Mouse (Mus musculus) intestine, embryonic 16.5 days (tissue): ENCODE measurements around the gene Lrrfip2. TPM values are rescaled to one million over a fixed set of nuclear protein-coding genes. Genes with fewer than 3 reads are reported as not detected.

Experiments used
- ATAC-seq: fragments of 200-750 bp; cut with Nextera tagmentation; 2 replicates; pipeline ENCODE4 v1.8.0; 2017; ENCODE audit warnings: moderate TSS enrichment, moderate library complexity
- H3K27ac ChIP-seq: fragments of 300-500 bp; sonication (generic); 2 replicates; pipeline ENCODE4 v1.5.1; 2014; ENCODE audit warnings: mild to moderate bottlenecking, low read length
- H3K27me3 ChIP-seq: fragments of 300-500 bp; sonication (generic); replicated peaks from 2 replicates; pipeline ENCODE4 v1.6.1; 2014; ENCODE audit warnings: low read length, control low read depth, mixed read lengths; ENCODE audit not compliant: control insufficient read depth, insufficient read depth
- H3K36me3 ChIP-seq: fragments of 300-500 bp; sonication (generic); 2 replicates; pipeline ENCODE4 v1.6.1; 2014; ENCODE audit warnings: low read length, control low read depth; ENCODE audit not compliant: control insufficient read depth, insufficient read depth
- H3K4me1 ChIP-seq: fragments of 300-500 bp; sonication (generic); 2 replicates; pipeline ENCODE4 v1.6.1; 2014; ENCODE audit warnings: low read length, control low read depth, mixed read lengths; ENCODE audit not compliant: control insufficient read depth, insufficient read depth
- H3K4me2 ChIP-seq: fragments of 300-500 bp; sonication (generic); 2 replicates; pipeline ENCODE4 v1.6.1; 2014; ENCODE audit warnings: low read depth, low read length, control low read depth
- H3K4me3 ChIP-seq: fragments of 300-500 bp; sonication (generic); 2 replicates; pipeline ENCODE4 v1.5.1; 2014; ENCODE audit warnings: mild to moderate bottlenecking, low read length
- H3K9ac ChIP-seq: fragments of 300-500 bp; sonication (generic); 2 replicates; pipeline ENCODE4 v1.6.1; 2014; ENCODE audit warnings: low read depth, low read length
- H3K9me3 ChIP-seq: fragments of 300-500 bp; sonication (generic); 2 replicates; pipeline ENCODE4 v1.6.1; 2016; ENCODE audit warnings: low read length, control low read depth; ENCODE audit not compliant: control insufficient read depth
- WGBS: fragments of 180-500 bp; shearing (Covaris S2); extraction: QIAGEN DNeasy Blood & Tissue Kit; methylation state at CpG from one replicate; pipeline ENCODE4 v1.1.7; 2014; 5-methylcytosine and 5-hydroxymethylcytosine counted together
- polyA plus RNA-seq: library from polyadenylated mRNA; unstranded; fragments of >200 nt; fragmentation: Nextera tagmentation; extraction: Ambion mirVana; gene quantifications from 2 replicates; pipeline ENCODE4 v1.2.1, GENCODE M21; 2015

Lrrfip2 gene
- polyA plus RNA-seq, 1 experiment from 2014 or later, result 38.4 TPM

DNA sequence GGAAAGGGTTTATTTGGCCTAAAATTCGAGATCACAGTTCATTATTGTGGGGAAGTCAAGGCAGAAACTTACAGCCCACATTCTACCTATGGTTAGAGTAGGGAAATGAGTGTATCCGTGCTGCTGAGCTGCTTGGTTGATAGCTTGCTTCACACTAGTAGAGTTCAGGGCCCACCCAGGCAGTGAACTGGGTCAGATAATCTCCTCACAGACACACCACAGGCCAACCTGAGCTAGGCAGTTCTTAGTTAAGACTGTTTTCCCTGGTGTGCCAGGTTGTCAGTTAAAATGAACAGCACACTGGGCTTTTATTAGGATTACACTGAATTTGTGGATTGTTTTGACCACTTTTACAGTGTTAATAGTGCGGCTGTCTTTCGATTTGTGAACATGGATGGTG, 9.3 kb downstream of the Lrrfip2 start:
- no peaks in the 10 kb centered on the region for H3K36me3 ChIP-seq
- WGBS, result 68% methylated on average over 4 of the region's 4 CpGs
- no peaks in the 10 kb centered on the region for H3K27me3 ChIP-seq
- peaks cover 14% of the 10 kb centered on the region for H3K4me1 ChIP-seq
- no peak overlapping the region for H3K9ac ChIP-seq
- H3K4me3 ChIP-seq, result no peak overlapping the region
- ATAC-seq, result no peak
- no peaks in the 10 kb centered on the region for H3K9me3 ChIP-seq
- H3K27ac ChIP-seq, result no peak overlapping the region
- no peak overlapping the region for H3K4me2 ChIP-seq

- ATAC-seq, result no peak
These were observed 10.4 kb downstream of the Lrrfip2 start for GRCm38 (mm10) chr9:111127749-111128148.

DNA sequence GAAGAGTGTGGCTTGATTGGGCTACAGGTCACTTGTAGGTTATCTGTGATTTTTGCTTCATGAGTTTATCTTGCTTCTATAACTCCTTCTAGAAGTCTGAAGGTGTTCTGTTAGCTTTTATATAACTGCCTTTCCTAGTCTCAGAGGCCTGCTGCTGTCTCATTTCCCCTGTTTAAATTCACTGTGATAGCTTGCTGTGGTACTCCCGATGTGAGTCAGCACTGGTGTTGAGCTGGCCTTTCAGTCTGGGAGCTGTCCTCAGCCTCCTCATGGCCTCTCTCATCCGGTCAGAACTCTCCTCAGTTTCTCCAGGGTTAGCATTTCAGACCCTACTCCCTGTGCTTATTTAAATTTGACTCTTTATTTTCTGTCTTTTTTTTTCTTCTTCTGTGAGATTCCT, 12.7 kb downstream of the Lrrfip2 start:
- H3K4me3 ChIP-seq, result no peak overlapping the region
- no peaks in the 10 kb centered on the region for H3K27me3 ChIP-seq
- no peak overlapping the region for H3K9ac ChIP-seq
- no peaks in the 10 kb centered on the region for H3K9me3 ChIP-seq
- H3K4me2 ChIP-seq, result no peak overlapping the region
- H3K4me1 ChIP-seq, result no peaks in the 10 kb centered on the region
- ATAC-seq, result no peak
- no peak overlapping the region for H3K27ac ChIP-seq
- 65% methylated on average over 2 of the region's 2 CpGs for WGBS
- H3K36me3 ChIP-seq, result no peaks in the 10 kb centered on the region

More at GRCm38 (mm10) chr9:111127749-111128148, 10.4 kb downstream of the Lrrfip2 start:
- Histone ChIP-seq H3K4me3 (no peak overlapping the region), H3K9ac (no peak overlapping the region), H3K36me3 (no peaks in the 10 kb centered on the region), H3K27me3 (no peaks in the 10 kb centered on the region), H3K4me2 (no peak overlapping the region), H3K27ac (no peak overlapping the region), H3K9me3 (no peaks in the 10 kb centered on the region), H3K4me1 (peaks cover 8% of the 10 kb centered on the region; the same call in 1 of the 2 replicates)
- 69% methylated on average over 4 of the region's 4 CpGs for WGBS

DNA sequence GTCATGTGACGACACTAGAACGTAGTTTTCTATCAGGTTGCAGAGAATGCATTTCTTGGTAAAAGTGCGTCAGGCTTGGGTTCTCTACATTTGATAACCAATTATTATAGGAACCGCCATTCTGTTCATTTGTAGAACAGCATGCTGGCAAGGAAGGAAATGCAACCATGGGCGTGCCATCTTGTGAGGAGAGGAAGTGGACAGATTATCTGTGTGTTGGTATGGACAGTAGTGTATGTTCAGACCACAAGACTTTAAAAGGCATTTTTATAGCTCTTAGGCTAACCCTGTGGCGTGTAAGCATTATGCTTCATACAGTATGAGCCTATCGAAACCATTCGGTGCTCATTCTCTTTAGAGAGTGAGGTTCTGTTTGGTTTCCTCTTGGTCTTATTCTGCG, 20.8 kb downstream of the Lrrfip2 start:
- 92% methylated on average over 9 of the region's 9 CpGs for WGBS

DNA sequence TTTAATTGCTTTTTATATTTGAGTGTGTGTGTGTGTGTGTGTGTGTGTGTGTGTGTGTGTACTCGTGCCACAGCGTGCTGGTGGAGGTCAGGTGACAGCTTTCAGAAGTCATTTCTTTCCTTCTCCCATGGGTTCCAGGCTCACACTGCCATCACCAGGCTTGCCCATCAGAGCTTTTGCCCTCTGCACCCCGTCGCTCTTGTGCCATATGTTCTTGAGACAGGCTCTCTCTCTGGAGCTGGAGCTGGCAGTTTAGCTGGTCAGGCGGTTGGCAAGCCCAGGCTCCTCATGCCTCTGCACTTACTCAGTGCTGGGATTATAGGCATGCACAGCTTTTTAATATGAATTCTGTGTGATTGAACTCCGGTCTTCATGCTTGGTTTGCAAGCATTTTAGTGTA, 25.3 kb downstream of the Lrrfip2 start:
- no peak for ATAC-seq
- no peaks in the 10 kb centered on the region for H3K9me3 ChIP-seq

More for the DNA sequence above, 20.8 kb downstream of the Lrrfip2 start:
- Histone ChIP-seq H3K9ac (no peak overlapping the region), H3K27me3 (no peaks in the 10 kb centered on the region), H3K4me3 (no peak overlapping the region), H3K4me2 (no peak overlapping the region), H3K36me3 (no peaks in the 10 kb centered on the region), H3K9me3 (no peaks in the 10 kb centered on the region), H3K4me1 (peaks cover 4% of the 10 kb centered on the region; the same call in 1 of the 2 replicates), H3K27ac (no peak overlapping the region)
- ATAC-seq, result no peak

GRCm38 (mm10) chr9:111143387-111143786, 26.0 kb downstream of the Lrrfip2 start:
- no peak overlapping the region for H3K9ac ChIP-seq
- no peak for ATAC-seq
- no peaks in the 10 kb centered on the region for H3K36me3 ChIP-seq
- 100% methylated on average over 1 of the region's 1 CpGs for WGBS
- H3K27ac ChIP-seq, result no peak overlapping the region
- no peaks in the 10 kb centered on the region for H3K9me3 ChIP-seq
- H3K27me3 ChIP-seq, result no peaks in the 10 kb centered on the region
- H3K4me1 ChIP-seq, result peaks cover 10% of the 10 kb centered on the region
- no peak overlapping the region for H3K4me2 ChIP-seq
- H3K4me3 ChIP-seq, result no peak overlapping the region

More for the DNA sequence above, 25.3 kb downstream of the Lrrfip2 start:
- H3K4me1 ChIP-seq, result peaks cover 8% of the 10 kb centered on the region; the same call in 1 of the 2 replicates
- no peak overlapping the region for H3K4me3 ChIP-seq
- WGBS, result 92% methylated on average over 6 of the region's 6 CpGs
- no peak overlapping the region for H3K27ac ChIP-seq
- H3K27me3 ChIP-seq, result no peaks in the 10 kb centered on the region
- no peak overlapping the region for H3K4me2 ChIP-seq
- no peak overlapping the region for H3K9ac ChIP-seq
- no peaks in the 10 kb centered on the region for H3K36me3 ChIP-seq

- ATAC-seq, result no peak
- Histone ChIP-seq H3K27ac (no peak overlapping the region), H3K4me2 (no peak overlapping the region), H3K4me1 (peaks cover 19% of the 10 kb centered on the region), H3K9me3 (no peaks in the 10 kb centered on the region), H3K27me3 (no peaks in the 10 kb centered on the region), H3K36me3 (no peaks in the 10 kb centered on the region), H3K9ac (no peak overlapping the region), H3K4me3 (no peak overlapping the region)
- WGBS, result 69% methylated on average over 1 of the region's 1 CpGs
These were observed 27.3 kb downstream of the Lrrfip2 start for GRCm38 (mm10) chr9:111144711-111145110.

- H3K4me2 ChIP-seq, result no peak overlapping the region
- no peaks in the 10 kb centered on the region for H3K9me3 ChIP-seq
- no peak overlapping the region for H3K27ac ChIP-seq
- H3K9ac ChIP-seq, result no peak overlapping the region
- peaks cover 19% of the 10 kb centered on the region for H3K4me1 ChIP-seq
- no peak for ATAC-seq
- 86% methylated on average over 3 of the region's 3 CpGs for WGBS
- H3K27me3 ChIP-seq, result no peaks in the 10 kb centered on the region
- H3K36me3 ChIP-seq, result no peaks in the 10 kb centered on the region
- H3K4me3 ChIP-seq, result no peak overlapping the region
These were observed 28.3 kb downstream of the Lrrfip2 start for GRCm38 (mm10) chr9:111145497-111146190.

DNA sequence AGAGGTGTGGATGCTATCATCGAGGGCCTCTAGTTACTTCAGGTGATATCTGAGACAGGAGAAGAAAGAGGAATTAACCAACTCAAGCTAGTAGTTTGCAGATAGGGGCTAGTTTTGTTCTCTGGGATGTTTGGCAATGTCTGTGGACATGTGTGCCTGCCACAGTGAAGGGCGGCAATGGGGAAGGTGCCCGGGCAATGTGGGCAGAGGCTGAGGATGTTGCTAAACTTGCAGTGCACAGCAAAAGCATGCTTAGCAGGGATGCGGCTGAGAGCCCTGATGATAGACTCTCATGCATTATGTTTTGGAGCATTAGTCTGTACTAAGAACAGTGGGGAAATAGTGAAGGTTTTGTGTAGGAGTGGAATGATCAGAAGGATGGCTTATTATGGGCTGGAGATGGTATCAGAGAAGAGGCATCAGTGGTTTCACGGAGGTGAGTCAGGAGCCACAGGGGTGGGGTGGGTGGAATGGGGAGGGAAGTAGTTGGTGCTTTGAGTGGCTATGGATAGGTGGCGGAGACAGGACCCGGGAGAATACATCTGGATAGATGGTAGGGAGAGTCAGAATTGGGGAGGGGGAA, 28.9 kb downstream of the Lrrfip2 start:
- no peak for ATAC-seq
- Histone ChIP-seq H3K4me2 (no peak overlapping the region), H3K9me3 (no peaks in the 10 kb centered on the region), H3K27ac (no peak overlapping the region), H3K4me1 (peaks cover 19% of the 10 kb centered on the region), H3K9ac (no peak overlapping the region), H3K27me3 (no peaks in the 10 kb centered on the region), H3K36me3 (no peaks in the 10 kb centered on the region), H3K4me3 (no peak overlapping the region)
- WGBS, result 87% methylated on average over 7 of the region's 7 CpGs
